Mouse (Mus musculus) hindbrain, embryonic 16.5 days (tissue): Measurements from ENCODE around the gene Kcnn4. TPM values are rescaled to one million over a fixed set of nuclear protein-coding genes. Genes with fewer than 3 reads are reported as not detected.

Experiments used
- ATAC-seq: fragments of 200-750 bp; cut with Nextera tagmentation; 2 replicates; pipeline ENCODE4 v1.8.0; 2017; ENCODE audit warnings: moderate TSS enrichment, moderate library complexity
- H3K27ac ChIP-seq: fragments of 300-500 bp; sonication (generic); 2 replicates; pipeline ENCODE4 v1.5.1; 2014; ENCODE audit warnings: low read depth, mild to moderate bottlenecking, control low read depth, low read length, moderate library complexity
- H3K27me3 ChIP-seq: fragments of 300-500 bp; sonication (generic); replicated peaks from 2 replicates; pipeline ENCODE4 v1.6.1; 2014; ENCODE audit warnings: low read length; ENCODE audit not compliant: control insufficient read depth, insufficient read depth
- H3K36me3 ChIP-seq: fragments of 300-500 bp; sonication (generic); 2 replicates; pipeline ENCODE4 v1.6.1; 2014; ENCODE audit warnings: mild to moderate bottlenecking, low read length, moderate library complexity, mixed read lengths; ENCODE audit not compliant: control insufficient read depth, insufficient read depth
- H3K4me1 ChIP-seq: fragments of 300-500 bp; sonication (generic); 2 replicates; pipeline ENCODE4 v1.6.1; 2014; ENCODE audit warnings: low read depth, low read length; ENCODE audit not compliant: control insufficient read depth, insufficient read depth
- H3K4me2 ChIP-seq: fragments of 300-500 bp; sonication (generic); 2 replicates; pipeline ENCODE4 v1.6.1; 2014; ENCODE audit warnings: mild to moderate bottlenecking, low read length, control low read depth, moderate library complexity
- H3K4me3 ChIP-seq: fragments of 300-500 bp; sonication (generic); 2 replicates; pipeline ENCODE4 v1.5.1; 2014; ENCODE audit warnings: mild to moderate bottlenecking, low read length, control low read depth, moderate library complexity
- H3K9ac ChIP-seq: fragments of 300-500 bp; sonication (generic); 2 replicates; pipeline ENCODE4 v1.6.1; 2014; ENCODE audit warnings: low read depth, mild to moderate bottlenecking, control low read depth, low read length, moderate library complexity
- H3K9me3 ChIP-seq: fragments of 300-500 bp; sonication (generic); 2 replicates; pipeline ENCODE4 v1.6.1; 2014; ENCODE audit warnings: mild to moderate bottlenecking, low read length, moderate library complexity; ENCODE audit not compliant: control insufficient read depth
- WGBS: fragments of 180-500 bp; shearing (Covaris S2); extraction: QIAGEN DNeasy Blood & Tissue Kit; methylation state at CpG from one replicate; pipeline ENCODE4 v1.1.7; 2014; 5-methylcytosine and 5-hydroxymethylcytosine counted together
- polyA plus RNA-seq: library from polyadenylated mRNA; unstranded; fragments of >200 nt; fragmentation: Nextera tagmentation; extraction: Ambion mirVana; gene quantifications from 2 replicates; pipeline ENCODE4 v1.2.1, GENCODE M21; 2015

The Kcnn4 gene
- polyA plus RNA-seq, 1 experiment from 2014 or later: 2.5 TPM

GRCm38 (mm10) chr7:24406528-24407344 is 36.7 kb downstream of the Kcnn4 start:
- 38% methylated on average over 5 of the region's 5 CpGs for WGBS
- Histone ChIP-seq H3K9ac (0 out of 2 replicates have a peak overlapping the region, but pooled peaks have one; percentile 15), H3K4me1 (no peaks in the 10 kb centered on the region), H3K27ac (no peak overlapping the region), H3K9me3 (no peaks in the 10 kb centered on the region), H3K4me3 (no peak overlapping the region), H3K4me2 (no peak overlapping the region), H3K27me3 (no peaks in the 10 kb centered on the region), H3K36me3 (no peaks in the 10 kb centered on the region)
- peak; percentile 27 for ATAC-seq

GRCm38 (mm10) chr7:24408186-24408585 is 38.1 kb downstream of the Kcnn4 start:
- Histone ChIP-seq H3K4me1 (no peaks in the 10 kb centered on the region), H3K27me3 (no peaks in the 10 kb centered on the region), H3K36me3 (no peaks in the 10 kb centered on the region; the same call in 1 of the 2 replicates), H3K4me2 (no peak overlapping the region), H3K9ac (no peak overlapping the region), H3K4me3 (no peak overlapping the region), H3K9me3 (no peaks in the 10 kb centered on the region), H3K27ac (no peak overlapping the region)
- WGBS: 86% methylated on average over 9 of the region's 9 CpGs
- ATAC-seq: no peak

- Histone ChIP-seq H3K4me3 (no peak overlapping the region), H3K9me3 (no peaks in the 10 kb centered on the region), H3K4me2 (no peak overlapping the region), H3K27ac (no peak overlapping the region), H3K36me3 (no peaks in the 10 kb centered on the region; the same call in 1 of the 2 replicates), H3K27me3 (no peaks in the 10 kb centered on the region), H3K9ac (no peak overlapping the region), H3K4me1 (no peaks in the 10 kb centered on the region)
- ATAC-seq: no peak
- WGBS: 89% methylated on average over 6 of the region's 6 CpGs
Observed at GRCm38 (mm10) chr7:24410123-24410522, 40.1 kb downstream of the Kcnn4 start.

GRCm38 (mm10) chr7:24410831-24411230 is 40.8 kb downstream of the Kcnn4 start:
- WGBS: 76% methylated on average over 3 of the region's 3 CpGs

GRCm38 (mm10) chr7:24413630-24414029 is 43.6 kb downstream of the Kcnn4 start:
- no peak for ATAC-seq
- 94% methylated on average over 3 of the region's 3 CpGs for WGBS
- no peaks in the 10 kb centered on the region for H3K27me3 ChIP-seq
- H3K9me3 ChIP-seq: no peaks in the 10 kb centered on the region
- no peaks in the 10 kb centered on the region for H3K4me1 ChIP-seq
- H3K36me3 ChIP-seq: peaks cover 3% of the 10 kb centered on the region; the same call in 1 of the 2 replicates
- no peak overlapping the region for H3K4me2 ChIP-seq
- H3K9ac ChIP-seq: no peak overlapping the region
- no peak overlapping the region for H3K27ac ChIP-seq
- H3K4me3 ChIP-seq: no peak overlapping the region

More at GRCm38 (mm10) chr7:24410831-24411230, 40.8 kb downstream of the Kcnn4 start:
- Histone ChIP-seq H3K9ac (no peak overlapping the region), H3K4me1 (no peaks in the 10 kb centered on the region), H3K4me3 (no peak overlapping the region), H3K9me3 (no peaks in the 10 kb centered on the region), H3K36me3 (no peaks in the 10 kb centered on the region; the same call in 1 of the 2 replicates), H3K27me3 (no peaks in the 10 kb centered on the region), H3K4me2 (no peak overlapping the region), H3K27ac (no peak overlapping the region)
- ATAC-seq: no peak

- 85% methylated on average over 7 of the region's 7 CpGs for WGBS
- ATAC-seq: no peak
- Histone ChIP-seq H3K9ac (no peak overlapping the region), H3K4me1 (no peaks in the 10 kb centered on the region), H3K36me3 (peaks cover 3% of the 10 kb centered on the region; the same call in 1 of the 2 replicates), H3K9me3 (no peaks in the 10 kb centered on the region), H3K4me3 (no peak overlapping the region), H3K4me2 (no peak overlapping the region), H3K27ac (no peak overlapping the region), H3K27me3 (no peaks in the 10 kb centered on the region)
Observed at GRCm38 (mm10) chr7:24415261-24415660, 45.2 kb downstream of the Kcnn4 start.

GRCm38 (mm10) chr7:24419579-24419978 is 49.5 kb downstream of the Kcnn4 start:
- ATAC-seq: no peak
- Histone ChIP-seq H3K27me3 (no peaks in the 10 kb centered on the region), H3K9me3 (no peaks in the 10 kb centered on the region), H3K9ac (no peak overlapping the region; the same call in 1 of the 2 replicates), H3K27ac (no peak overlapping the region), H3K4me3 (no peak overlapping the region), H3K4me1 (peaks cover 7% of the 10 kb centered on the region), H3K4me2 (no peak overlapping the region), H3K36me3 (peaks cover 8% of the 10 kb centered on the region)
- 32% methylated on average over 8 of the region's 8 CpGs for WGBS

- Histone ChIP-seq H3K4me3 (no peak overlapping the region), H3K4me2 (no peak overlapping the region), H3K27me3 (no peaks in the 10 kb centered on the region), H3K4me1 (peaks cover 7% of the 10 kb centered on the region), H3K9me3 (no peaks in the 10 kb centered on the region), H3K27ac (peak overlapping the region; percentile 64; the same call in 1 of the 2 replicates), H3K36me3 (peaks cover 7% of the 10 kb centered on the region), H3K9ac (no peak overlapping the region)
- WGBS: 50% methylated on average over 7 of the region's 7 CpGs
- no peak for ATAC-seq
Observed at GRCm38 (mm10) chr7:24421648-24422047, 51.6 kb downstream of the Kcnn4 start.

GRCm38 (mm10) chr7:24422251-24422650 is 52.2 kb downstream of the Kcnn4 start:
- Histone ChIP-seq H3K27ac (peak overlapping the region; percentile 64; the same call in 1 of the 2 replicates), H3K27me3 (no peaks in the 10 kb centered on the region), H3K4me2 (no peak overlapping the region), H3K4me3 (no peak overlapping the region), H3K9ac (no peak overlapping the region; the same call in 1 of the 2 replicates), H3K4me1 (peaks cover 7% of the 10 kb centered on the region), H3K9me3 (no peaks in the 10 kb centered on the region), H3K36me3 (peaks cover 4% of the 10 kb centered on the region)
- peak; percentile 77 for ATAC-seq
- WGBS: 46% methylated on average over 8 of the region's 8 CpGs
